Mouse (Mus musculus) liver, embryonic 16.5 days (tissue): ENCODE data around the gene Slc1a1. TPM values are rescaled to one million over a fixed set of nuclear protein-coding genes. Genes with fewer than 3 reads are reported as not detected.

Source experiments
- ATAC-seq: fragments of 200-750 bp; cut with Nextera tagmentation; 2 replicates; pipeline ENCODE4 v1.8.0; 2017; ENCODE audit warnings: low read depth, mild to moderate bottlenecking, moderate number of reproducible peaks, moderate library complexity
- H3K27ac ChIP-seq: fragments of 300-500 bp; sonication (generic); 2 replicates; pipeline ENCODE4 v1.5.1; 2014; ENCODE audit warnings: mild to moderate bottlenecking, low read length
- H3K27me3 ChIP-seq: fragments of 300-500 bp; sonication (generic); 2 replicates; pipeline ENCODE4 v1.6.1; 2014; ENCODE audit warnings: low read depth, low read length, mixed read lengths; ENCODE audit not compliant: control insufficient read depth, insufficient read depth
- H3K36me3 ChIP-seq: fragments of 300-500 bp; sonication (generic); 2 replicates; pipeline ENCODE4 v1.6.1; 2014; ENCODE audit warnings: mild to moderate bottlenecking; ENCODE audit not compliant: control insufficient read depth, insufficient read depth
- H3K4me1 ChIP-seq: fragments of 300-500 bp; sonication (generic); 2 replicates; pipeline ENCODE4 v1.6.1; 2014; ENCODE audit warnings: low read depth, low read length, mixed read lengths; ENCODE audit not compliant: control insufficient read depth
- H3K4me2 ChIP-seq: fragments of 300-500 bp; sonication (generic); 2 replicates; pipeline ENCODE4 v1.6.1; 2014; ENCODE audit warnings: low read depth, low read length, mixed read lengths
- H3K4me3 ChIP-seq: fragments of 300-500 bp; sonication (generic); 2 replicates; pipeline ENCODE4 v1.5.1; 2014; ENCODE audit warnings: low read depth, mild to moderate bottlenecking, low read length
- H3K9ac ChIP-seq: fragments of 300-500 bp; sonication (generic); 2 replicates; pipeline ENCODE4 v1.6.1; 2014; ENCODE audit warnings: low read depth, low read length
- H3K9me3 ChIP-seq: fragments of 300-500 bp; sonication (generic); replicated peaks from 2 replicates; pipeline ENCODE4 v1.6.1; 2016; ENCODE audit warnings: low read length; ENCODE audit not compliant: control insufficient read depth
- WGBS: fragments of 180-500 bp; shearing (Covaris S2); extraction: QIAGEN DNeasy Blood & Tissue Kit; methylation state at CpG from one replicate; pipeline ENCODE4 v1.1.7; 2014; ENCODE audit not compliant: insufficient replicate concordance; 5-methylcytosine and 5-hydroxymethylcytosine counted together
- polyA plus RNA-seq: library from polyadenylated mRNA; unstranded; fragments of >200 nt; fragmentation: Nextera tagmentation; extraction: Ambion mirVana; gene quantifications from 2 replicates; pipeline ENCODE4 v1.2.1, GENCODE M21; 2015

Slc1a1 gene
- polyA plus RNA-seq, 1 experiment from 2014 or later: 0.09 TPM

DNA sequence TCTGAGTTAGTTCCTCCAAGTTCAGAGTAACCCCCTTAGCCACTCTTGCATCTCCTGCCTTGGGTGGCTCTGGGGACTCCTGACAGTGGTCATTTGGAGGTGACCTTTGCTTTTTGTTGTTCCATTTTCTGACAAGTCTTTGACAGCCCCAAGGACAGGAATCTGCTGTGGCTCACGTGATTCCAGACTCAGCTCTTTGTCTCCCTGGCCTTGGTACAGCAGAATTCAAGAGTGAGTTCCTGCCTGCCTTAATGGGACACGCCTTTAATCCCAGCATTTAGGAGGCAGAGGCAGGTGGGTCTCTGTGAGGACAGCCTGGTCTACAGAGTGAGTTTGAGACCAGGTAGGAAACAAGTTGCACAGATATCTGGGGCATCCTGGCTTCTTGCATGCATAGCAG, 3.9 kb downstream of the Slc1a1 start:
- Histone ChIP-seq H3K9ac (no peak overlapping the region), H3K27me3 (peaks cover 20% of the 10 kb centered on the region)
- ATAC-seq: no peak

DNA sequence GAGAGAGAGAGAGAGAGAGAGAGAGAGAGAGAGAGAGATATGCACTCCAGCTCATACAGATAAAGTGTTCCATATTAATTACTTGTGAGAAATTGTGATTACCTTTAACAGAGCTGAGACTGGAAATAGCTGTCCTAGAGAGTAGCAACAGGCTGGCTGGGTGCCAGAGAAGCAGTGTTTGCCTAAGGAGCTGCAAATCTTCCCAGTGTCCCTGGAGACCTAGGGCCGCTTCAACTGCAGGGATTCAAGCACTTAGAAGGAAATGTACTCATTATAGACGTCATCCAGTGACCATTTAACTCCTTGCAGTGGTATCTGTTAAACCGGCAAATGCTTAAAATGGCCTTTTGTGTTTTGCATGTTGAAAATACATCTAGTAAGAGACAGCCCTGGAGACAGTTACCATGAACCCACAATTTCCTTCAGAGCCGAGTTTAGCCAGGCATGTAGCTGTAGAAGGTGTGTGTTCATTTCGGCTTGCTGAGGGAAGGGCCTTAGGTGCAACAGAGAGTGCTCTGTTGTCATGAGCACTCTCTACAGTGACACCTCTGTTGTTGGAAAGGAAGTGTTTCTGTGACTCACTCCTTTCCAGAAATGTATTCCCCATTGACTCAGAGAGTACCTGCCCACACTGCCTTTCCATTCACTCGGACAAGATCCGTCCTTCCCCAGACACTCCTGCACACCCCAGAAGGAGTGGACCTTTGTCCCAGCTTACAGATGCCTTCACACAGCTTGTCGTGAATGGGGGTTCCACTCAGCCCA, 10.3 kb downstream of the Slc1a1 start:
- Histone ChIP-seq H3K27ac (no peak overlapping the region), H3K4me1 (no peaks in the 10 kb centered on the region), H3K4me3 (no peak overlapping the region), H3K27me3 (no peaks in the 10 kb centered on the region), H3K9me3 (no peaks in the 10 kb centered on the region), H3K4me2 (no peak overlapping the region), H3K9ac (no peak overlapping the region), H3K36me3 (no peaks in the 10 kb centered on the region)
- no peak for ATAC-seq
- WGBS: 52% methylated on average over 8 of the region's 8 CpGs

More for the DNA sequence above, 3.9 kb downstream of the Slc1a1 start:
- Histone ChIP-seq H3K36me3 (no peaks in the 10 kb centered on the region), H3K27ac (no peak overlapping the region), H3K4me1 (no peaks in the 10 kb centered on the region; the same call in 1 of the 2 replicates), H3K9me3 (no peaks in the 10 kb centered on the region), H3K4me2 (no peak overlapping the region), H3K4me3 (no peak overlapping the region)
- 39% methylated on average over 2 of the region's 2 CpGs for WGBS

DNA sequence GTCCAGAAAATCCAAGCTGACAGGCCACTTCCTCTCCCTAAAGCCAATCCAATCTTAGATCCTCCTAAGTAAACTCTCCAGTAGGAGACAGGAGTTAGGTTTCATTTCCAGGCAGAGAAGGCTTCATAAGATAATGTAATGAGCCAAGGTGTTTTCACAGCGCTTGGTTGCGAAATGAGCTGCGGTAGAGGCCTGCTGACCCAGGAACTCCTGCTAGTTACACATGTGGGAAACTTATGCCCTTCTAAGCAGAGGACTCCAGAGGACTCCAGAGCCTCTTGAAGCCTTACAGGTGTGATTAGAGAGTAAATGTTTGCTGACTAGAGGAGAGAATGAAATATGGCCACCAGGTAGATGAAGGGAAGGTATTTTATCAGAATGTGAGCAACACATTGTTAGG, 15.7 kb downstream of the Slc1a1 start:
- Histone ChIP-seq H3K27ac (no peak overlapping the region), H3K9ac (no peak overlapping the region), H3K4me3 (no peak overlapping the region), H3K36me3 (no peaks in the 10 kb centered on the region), H3K9me3 (no peaks in the 10 kb centered on the region), H3K4me2 (no peak overlapping the region), H3K4me1 (no peaks in the 10 kb centered on the region), H3K27me3 (no peaks in the 10 kb centered on the region)
- WGBS: 64% methylated on average over 3 of the region's 3 CpGs
- ATAC-seq: no peak

DNA sequence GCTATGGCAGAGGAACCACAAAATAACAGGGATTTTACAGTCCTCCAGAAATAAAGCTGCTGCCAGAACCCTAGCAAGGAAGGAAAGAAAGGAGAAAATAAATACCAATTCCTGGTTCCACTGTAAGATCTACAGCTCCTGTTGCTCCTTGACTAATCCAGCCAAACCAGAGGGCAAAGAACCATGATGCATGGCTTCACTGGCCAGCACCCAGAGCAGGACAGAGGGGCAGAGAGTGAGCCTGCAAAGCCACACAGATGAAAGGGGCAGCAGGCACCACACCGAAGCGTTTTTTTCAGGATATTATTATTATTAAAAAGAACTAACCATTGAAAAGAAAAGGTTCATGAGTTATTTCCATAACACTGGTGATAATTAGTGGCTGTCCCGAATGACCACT, 17.2 kb downstream of the Slc1a1 start:
- ATAC-seq: no peak
- H3K9me3 ChIP-seq: no peaks in the 10 kb centered on the region
- H3K4me1 ChIP-seq: no peaks in the 10 kb centered on the region
- no peaks in the 10 kb centered on the region for H3K36me3 ChIP-seq
- no peak overlapping the region for H3K4me2 ChIP-seq
- H3K4me3 ChIP-seq: no peak overlapping the region
- no peak overlapping the region for H3K27ac ChIP-seq
- WGBS: 66% methylated on average over 3 of the region's 3 CpGs
- H3K9ac ChIP-seq: no peak overlapping the region
- no peaks in the 10 kb centered on the region for H3K27me3 ChIP-seq

DNA sequence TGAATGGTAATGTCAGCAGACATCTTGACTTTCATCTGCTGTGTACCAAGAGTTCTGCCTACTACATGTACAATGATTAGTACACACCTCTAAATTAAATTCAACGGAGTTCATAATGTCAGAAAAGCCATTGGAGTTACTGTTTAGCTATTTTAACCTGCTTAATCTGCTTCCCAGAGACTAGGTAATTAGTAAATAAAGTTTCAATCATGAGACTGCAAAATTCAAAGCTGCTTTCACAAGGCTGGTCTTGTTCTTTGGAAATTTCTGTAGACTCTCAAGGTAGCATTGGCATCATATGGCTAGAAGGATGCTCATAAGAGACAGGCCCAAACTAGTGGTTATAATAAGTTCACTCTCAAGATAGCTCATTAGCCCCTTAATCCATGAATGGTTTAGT, 20.0 kb downstream of the Slc1a1 start:
- Histone ChIP-seq H3K36me3 (no peaks in the 10 kb centered on the region), H3K27me3 (no peaks in the 10 kb centered on the region), H3K9ac (no peak overlapping the region), H3K27ac (no peak overlapping the region), H3K4me2 (no peak overlapping the region), H3K9me3 (no peaks in the 10 kb centered on the region), H3K4me3 (no peak overlapping the region), H3K4me1 (no peaks in the 10 kb centered on the region)
- WGBS: 50% methylated on average over 1 of the region's 1 CpGs
- ATAC-seq: no peak

DNA sequence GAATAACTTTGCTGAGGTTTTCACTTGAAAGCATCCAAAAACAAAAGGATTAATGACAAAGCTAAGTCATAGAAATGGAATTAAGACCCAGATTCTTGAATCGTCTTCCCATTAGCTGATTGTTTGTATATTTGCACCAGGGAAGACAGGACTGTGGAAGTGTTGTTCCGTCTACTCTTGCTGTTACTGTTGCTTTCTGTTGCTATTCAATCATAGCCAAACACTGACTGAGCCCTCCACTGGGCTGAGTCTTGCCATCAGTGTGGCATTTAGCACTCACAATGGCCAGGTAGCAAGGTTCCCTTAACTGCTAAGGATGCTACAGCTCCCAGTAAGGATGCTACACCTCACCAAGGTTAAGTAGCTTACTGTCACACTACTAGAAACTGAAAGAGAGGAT, 25.4 kb downstream of the Slc1a1 start:
- Histone ChIP-seq H3K9me3 (no peaks in the 10 kb centered on the region), H3K27ac (no peak overlapping the region), H3K27me3 (no peaks in the 10 kb centered on the region), H3K9ac (no peak overlapping the region), H3K4me1 (no peaks in the 10 kb centered on the region), H3K36me3 (no peaks in the 10 kb centered on the region), H3K4me2 (no peak overlapping the region), H3K4me3 (no peak overlapping the region)
- WGBS: 57% methylated on average over 2 of the region's 2 CpGs
- ATAC-seq: no peak

DNA sequence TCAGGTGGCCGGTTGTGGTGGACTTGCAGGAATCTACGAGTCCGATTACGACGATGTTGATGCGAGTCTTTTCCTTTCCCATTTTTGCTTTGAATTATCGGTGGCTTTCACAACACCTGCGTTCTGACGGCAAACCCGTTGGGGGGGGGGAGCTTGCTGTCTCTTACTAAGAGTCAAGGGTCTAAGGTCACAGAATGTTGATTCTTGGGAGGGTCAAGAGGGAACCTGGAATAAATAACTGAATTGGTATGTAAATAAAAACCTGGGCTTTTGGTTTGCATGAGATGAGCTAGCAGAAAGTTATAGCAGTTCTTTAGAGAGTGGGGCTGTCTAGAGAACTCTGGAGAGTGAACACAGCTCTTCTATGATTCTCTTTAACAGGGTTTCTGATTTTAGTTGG, 28.8 kb downstream of the Slc1a1 start:
- Histone ChIP-seq H3K36me3 (no peaks in the 10 kb centered on the region), H3K27me3 (no peaks in the 10 kb centered on the region), H3K9ac (no peak overlapping the region), H3K9me3 (no peaks in the 10 kb centered on the region), H3K4me3 (no peak overlapping the region), H3K4me1 (no peaks in the 10 kb centered on the region), H3K4me2 (no peak overlapping the region), H3K27ac (no peak overlapping the region)
- WGBS: 72% methylated on average over 10 of the region's 10 CpGs
- ATAC-seq: no peak

DNA sequence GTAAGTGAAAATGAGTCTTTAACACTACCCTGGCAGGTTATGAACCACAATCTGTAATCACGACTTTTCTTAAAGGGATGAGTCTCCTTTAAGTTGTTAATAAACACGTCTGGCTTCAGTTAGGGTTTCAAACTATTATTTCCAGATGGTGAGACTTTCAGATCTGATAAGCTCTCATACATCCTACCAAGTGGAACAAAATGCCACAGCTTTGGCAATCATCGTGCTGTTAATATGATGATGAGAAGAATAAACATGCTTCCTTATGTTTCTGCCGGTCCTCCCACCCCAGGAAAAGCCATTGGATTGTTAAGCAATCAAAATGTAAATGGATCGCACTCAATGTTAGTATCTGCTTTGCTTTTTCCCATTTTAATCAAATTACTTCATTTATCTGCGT, 30.1 kb downstream of the Slc1a1 start:
- 60% methylated on average over 6 of the region's 6 CpGs for WGBS

DNA sequence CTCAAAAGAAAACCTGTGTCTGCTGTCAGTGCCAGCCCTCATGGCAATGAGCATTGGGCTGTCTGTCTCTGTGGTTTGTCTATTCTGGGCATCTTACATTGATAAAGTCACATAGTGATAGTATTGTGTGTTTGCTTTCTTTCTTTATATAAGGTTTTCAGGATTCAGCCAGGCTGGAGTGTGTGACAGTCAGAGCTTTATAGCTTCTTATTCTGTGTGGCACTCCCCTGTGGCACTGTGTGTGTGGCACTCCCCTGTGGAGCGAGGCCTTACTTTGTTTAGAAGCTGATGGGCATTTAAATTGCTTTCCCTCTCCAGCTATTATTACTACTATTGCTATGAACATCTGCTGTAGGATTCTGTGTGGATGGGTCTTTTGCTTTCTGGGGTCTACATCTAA, 30.7 kb downstream of the Slc1a1 start:
- Histone ChIP-seq H3K9me3 (no peaks in the 10 kb centered on the region), H3K36me3 (no peaks in the 10 kb centered on the region), H3K4me2 (no peak overlapping the region), H3K27ac (no peak overlapping the region), H3K4me3 (no peak overlapping the region), H3K4me1 (no peaks in the 10 kb centered on the region), H3K27me3 (no peaks in the 10 kb centered on the region), H3K9ac (no peak overlapping the region)
- 70% methylated on average over 1 of the region's 1 CpGs for WGBS
- no peak for ATAC-seq

More for the DNA sequence above, 30.1 kb downstream of the Slc1a1 start:
- no peak for ATAC-seq
- no peaks in the 10 kb centered on the region for H3K4me1 ChIP-seq
- H3K9me3 ChIP-seq: no peaks in the 10 kb centered on the region
- H3K27me3 ChIP-seq: no peaks in the 10 kb centered on the region
- no peak overlapping the region for H3K4me2 ChIP-seq
- H3K36me3 ChIP-seq: no peaks in the 10 kb centered on the region
- H3K9ac ChIP-seq: no peak overlapping the region
- no peak overlapping the region for H3K27ac ChIP-seq
- H3K4me3 ChIP-seq: no peak overlapping the region
